Mouse (Mus musculus): ENCODE results near the gene Sub1. TPM values are rescaled to one million over a fixed set of nuclear protein-coding genes. Genes with fewer than 3 reads are reported as not detected.

The Sub1 gene
- total RNA-seq, 2 experiments from 2014 or later, result 117 to 151 TPM

- ATAC-seq (replicated peaks; ENCODE audit: low FRiP score, poor library complexity, severe bottlenecking), result peak; percentile 95
These were observed 24.8 kb downstream of the Sub1 start for GRCm38 (mm10) chr15:11971854-11972420.

GRCm38 (mm10) chr15:11970621-11971020 is 26.2 kb downstream of the Sub1 start:
- no peak for ATAC-seq (replicated peaks; ENCODE audit: low FRiP score, poor library complexity, severe bottlenecking)

DNA sequence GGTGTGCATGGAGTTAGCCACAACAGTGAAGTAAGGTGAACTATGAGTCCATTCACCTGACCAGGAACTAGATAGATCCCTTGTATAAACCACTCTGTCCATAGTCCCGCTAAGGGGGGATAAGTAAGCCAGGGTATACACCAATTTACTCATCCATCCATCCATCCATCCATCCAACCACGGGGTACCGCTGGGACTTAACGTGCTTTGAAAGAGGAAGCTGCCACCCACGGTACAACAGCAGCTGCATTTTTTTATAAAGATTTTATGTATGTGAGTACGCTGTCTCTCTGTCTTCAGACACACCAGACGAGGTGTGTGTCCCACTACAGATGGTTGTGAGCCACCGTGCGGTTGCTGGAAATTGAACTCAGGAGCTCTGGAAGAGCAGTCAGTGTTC is 27.9 kb downstream of the Sub1 start:
- ATAC-seq (replicated peaks; ENCODE audit: low FRiP score, poor library complexity, severe bottlenecking), result no peak

DNA sequence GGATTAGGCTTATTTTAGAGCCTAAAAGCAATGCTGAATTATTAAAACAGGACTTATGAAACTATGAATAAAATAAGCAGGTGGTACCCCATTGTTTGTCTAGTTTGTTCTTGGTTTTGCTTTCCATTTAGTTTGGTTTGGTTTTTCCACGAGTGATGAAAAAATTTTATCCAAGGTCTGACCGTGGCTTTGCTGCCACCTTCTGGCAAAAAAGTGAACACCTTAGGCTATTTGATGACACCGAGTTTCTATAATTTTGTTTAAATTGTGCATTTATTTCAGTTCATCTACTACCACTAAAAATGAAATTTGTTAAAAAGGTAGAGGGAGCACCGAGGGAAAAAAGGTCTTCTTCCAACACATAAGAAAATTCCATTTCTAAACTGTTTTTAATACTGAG is 30.4 kb downstream of the Sub1 start:
- ATAC-seq (replicated peaks; ENCODE audit: low FRiP score, poor library complexity, severe bottlenecking), result no peak

DNA sequence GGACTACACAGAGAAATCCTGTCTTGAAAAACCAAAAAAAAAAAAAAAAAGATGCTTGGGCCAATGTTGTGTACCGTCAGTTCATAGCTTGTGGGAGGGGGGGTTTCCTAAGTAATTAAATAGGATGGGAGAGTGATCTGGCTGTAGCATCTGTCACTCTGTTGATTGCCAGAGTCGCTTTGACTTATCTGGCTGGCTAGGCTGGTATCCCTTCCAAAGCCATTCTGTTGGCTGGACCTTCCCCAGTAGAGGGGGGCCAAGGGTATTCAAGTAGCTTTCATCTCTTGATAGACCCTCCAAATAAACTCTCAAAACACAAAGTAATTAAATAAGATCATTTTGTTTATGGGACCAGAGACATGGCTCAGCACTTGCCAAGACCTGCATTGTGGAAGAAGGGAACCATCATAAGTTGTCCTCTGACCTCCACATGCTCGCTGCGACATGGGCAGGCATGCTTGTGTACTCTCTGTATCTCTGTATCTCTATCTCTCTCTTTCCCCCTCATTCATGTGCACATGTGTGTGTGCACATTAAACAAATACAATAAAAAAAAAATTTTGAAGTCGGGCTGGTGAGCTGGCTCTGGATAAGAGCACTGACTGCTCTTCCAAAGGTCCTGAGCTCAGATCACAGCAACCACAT is 31.5 kb downstream of the Sub1 start:
- no peak for ATAC-seq (replicated peaks; ENCODE audit: low FRiP score, poor library complexity, severe bottlenecking)

DNA sequence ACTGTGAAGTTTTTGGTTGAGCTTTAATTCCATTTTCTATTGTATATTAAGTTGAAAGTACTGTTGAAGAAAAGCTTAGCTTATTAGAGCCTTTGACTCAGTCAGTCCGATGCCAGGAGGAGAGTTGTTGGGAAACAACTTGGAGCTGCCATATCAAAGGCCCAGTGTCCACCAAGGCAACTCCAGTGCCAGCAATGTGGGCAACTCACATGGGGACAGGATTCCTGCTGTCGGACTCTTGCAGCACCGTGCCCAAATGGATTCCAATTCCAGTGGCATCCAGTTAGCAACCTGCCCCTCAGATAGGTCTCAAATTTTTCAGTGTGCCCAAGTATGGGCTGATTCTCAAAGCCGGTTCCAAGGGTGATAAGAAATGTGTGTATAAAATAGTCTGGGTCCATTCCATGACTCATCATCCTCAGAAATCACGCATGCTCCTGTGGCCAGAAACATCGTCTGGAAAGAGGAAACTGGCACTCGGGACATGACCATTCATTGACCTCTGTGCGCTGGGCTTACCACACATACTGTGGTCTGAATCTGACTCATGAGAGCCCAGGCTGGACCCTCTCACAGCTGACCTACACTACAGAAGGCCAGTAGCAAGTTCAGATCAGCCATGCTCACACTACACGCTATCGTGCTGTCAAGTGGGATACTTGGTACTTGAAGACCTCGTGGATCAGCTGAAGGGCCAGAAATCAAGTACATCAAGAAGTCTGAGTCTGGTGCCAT is 32.8 kb downstream of the Sub1 start:
- no peak for ATAC-seq (replicated peaks; ENCODE audit: low FRiP score, poor library complexity, severe bottlenecking)

DNA sequence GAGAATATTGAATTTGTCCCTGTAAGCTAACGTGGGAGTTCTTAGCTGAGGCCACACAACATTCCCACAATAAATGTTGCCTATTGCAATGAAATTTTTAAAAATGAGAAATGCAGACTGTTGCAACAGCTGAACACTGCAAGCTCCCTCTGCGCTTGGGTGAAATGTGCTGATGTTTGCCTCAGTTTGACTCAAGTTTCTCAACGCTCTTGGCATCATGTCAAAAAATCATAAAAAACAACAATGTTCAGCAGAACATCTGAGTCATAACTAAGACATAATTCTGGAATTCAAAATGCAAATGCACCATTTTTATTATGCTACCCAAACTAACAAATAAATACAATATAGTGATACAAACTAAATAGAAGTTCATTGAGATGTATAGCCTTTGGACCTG is 37.1 kb downstream of the Sub1 start:
- ATAC-seq (replicated peaks; ENCODE audit: low FRiP score, poor library complexity, severe bottlenecking), result no peak

DNA sequence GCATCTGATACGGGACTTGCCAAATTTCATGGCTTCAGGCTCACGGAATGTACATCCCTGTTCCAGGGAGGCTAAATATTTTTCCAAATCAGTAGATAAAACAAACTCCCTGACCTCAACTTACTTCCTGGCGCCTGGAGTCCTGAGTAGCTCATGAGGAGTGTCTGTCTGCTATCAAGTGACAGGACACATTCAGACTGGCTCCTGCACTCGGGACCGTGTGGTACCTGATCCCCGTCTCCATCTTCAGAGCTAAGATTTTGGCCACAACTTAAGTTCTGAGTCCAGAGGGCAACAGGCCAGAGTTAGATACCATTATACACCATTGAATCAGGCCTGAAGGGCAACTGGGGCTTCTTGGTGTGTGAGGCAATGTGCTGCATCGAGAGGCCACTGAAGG is 40.7 kb downstream of the Sub1 start:
- no peak for ATAC-seq (replicated peaks; ENCODE audit: low FRiP score, poor library complexity, severe bottlenecking)

- ATAC-seq (replicated peaks; ENCODE audit: low FRiP score, poor library complexity, severe bottlenecking), result no peak
These were observed 42.6 kb downstream of the Sub1 start for GRCm38 (mm10) chr15:11954190-11954589.

GRCm38 (mm10) chr15:11952159-11952558 is 44.6 kb downstream of the Sub1 start:
- no peak for ATAC-seq (replicated peaks; ENCODE audit: low FRiP score, poor library complexity, severe bottlenecking)

GRCm38 (mm10) chr15:11951181-11951580 is 45.6 kb downstream of the Sub1 start:
- no peak for ATAC-seq (replicated peaks; ENCODE audit: low FRiP score, poor library complexity, severe bottlenecking)

DNA sequence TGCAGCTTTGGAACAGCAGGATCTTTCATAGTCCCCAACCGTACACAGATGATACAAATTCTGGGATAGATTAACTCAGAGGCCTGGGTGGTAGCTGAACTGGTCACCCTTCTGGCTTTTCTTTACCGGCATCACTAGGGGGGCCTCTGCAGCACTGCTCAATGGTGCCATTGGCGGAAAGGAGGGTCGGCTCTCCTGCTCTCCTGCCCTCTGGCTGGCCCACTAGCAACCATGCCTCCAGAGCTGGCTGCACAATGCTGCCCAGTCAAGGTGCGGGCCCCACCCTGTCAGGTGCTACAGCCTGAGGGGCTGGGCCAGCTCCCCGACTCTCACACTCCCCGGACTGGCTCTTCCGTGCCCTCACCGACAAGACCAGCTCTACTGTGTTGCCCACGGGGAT is 46.6 kb downstream of the Sub1 start:
- ATAC-seq (replicated peaks; ENCODE audit: low FRiP score, poor library complexity, severe bottlenecking), result no peak

- no peak for ATAC-seq (replicated peaks; ENCODE audit: low FRiP score, poor library complexity, severe bottlenecking)
These were observed 47.3 kb downstream of the Sub1 start for GRCm38 (mm10) chr15:11949490-11949889.

DNA sequence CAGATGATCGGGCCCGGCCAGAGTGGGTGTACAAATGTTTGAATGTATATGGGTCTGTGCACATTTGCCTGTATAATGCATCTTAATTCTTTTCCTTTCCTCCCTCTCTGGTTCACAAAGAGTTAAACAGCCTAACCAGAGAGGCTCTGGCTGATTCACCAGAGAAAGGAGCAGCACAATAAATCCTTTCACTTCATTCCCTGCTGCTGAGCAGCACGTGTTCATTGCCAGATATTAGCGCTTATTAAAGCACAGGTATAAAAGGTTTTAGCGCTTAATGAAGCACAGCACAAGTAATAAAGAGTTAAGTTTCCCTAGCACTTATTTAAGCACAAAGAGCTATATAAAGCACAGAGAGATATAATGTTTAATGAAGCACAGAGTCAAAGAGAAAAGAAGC is 55.9 kb downstream of the Sub1 start:
- ATAC-seq (replicated peaks; ENCODE audit: low FRiP score, poor library complexity, severe bottlenecking), result no peak

Other genes starting within 250 kb of the Sub1 start
- gene Npr3, start 89.7 kb downstream of the Sub1 start, total RNA-seq (2015; ENCODE audit: low replicate concordance), result not detected in 2 replicates
- gene Npr3, start 89.7 kb downstream of the Sub1 start, total RNA-seq (2017; ENCODE audit: low replicate concordance), result not detected in 2 replicates
- gene Zfr, start 120.8 kb upstream of the Sub1 start, total RNA-seq (2015; ENCODE audit: low replicate concordance), result 45.6 and 46.5 TPM in 2 replicates
- 27.8 and 32.2 TPM in 2 replicates for gene Zfr, start 120.8 kb upstream of the Sub1 start, total RNA-seq (2017; ENCODE audit: low replicate concordance)
- gene Mtmr12, start 208.0 kb upstream of the Sub1 start, total RNA-seq (2015; ENCODE audit: low replicate concordance), result 3.8 and 12.3 TPM in 2 replicates
- gene Mtmr12, start 208.0 kb upstream of the Sub1 start, total RNA-seq (2017; ENCODE audit: low replicate concordance), result 5.7 and 9.3 TPM in 2 replicates

Data from erythroblast, adult 5-6 weeks (primary cell).